Comparison of ENCODE assay signal across 8 mouse cellular contexts in genomic region chr1:136414798-136415755, GRCm38 (mm10). TPM values are rescaled to one million over a fixed set of nuclear protein-coding genes. Genes with fewer than 3 reads are reported as not detected.
DNase-seq lines count a peak whose midpoint lies in the region; ATAC-seq and TF ChIP-seq lines count a peak whose summit lies in the region.

Gene Ddx59 (plus strand): TSS chr1:136415271.

- DNase-seq in brain, embryonic 14.5 days (ENCODE audit: low read depth) = peak; percentile 97
- peak; percentile 98 for DNase-seq in kidney, postnatal 10 days
- peak; percentile 90 to 94 for DNase-seq in natural killer cell, adult 2 months (ENCODE audit: low spot score in 2 of 2)

- TF ChIP-seq CTCF in C2C12 (IDR thresholded peaks at IDR 0.05; ENCODE audit: control insufficient read depth, insufficient read depth, insufficient read length) = no peak
- TF ChIP-seq CTCF in brain, embryonic 14.5 days (IDR thresholded peaks at IDR 0.05; ENCODE audit: borderline replicate concordance, extremely low read depth, insufficient read depth, insufficient read length) = no peak

- peak within 1 kb of the TSS; percentile 70 for H3K4me2 ChIP-seq in heart, embryonic 13.5 days
- peak within 1 kb of the TSS; percentile 81 for H3K4me2 ChIP-seq in liver, embryonic 12.5 days
- H3K4me2 ChIP-seq in stomach, embryonic 15.5 days = peak within 1 kb of the TSS; percentile 57

- H3K27ac ChIP-seq in heart, embryonic 13.5 days (replicated peaks) = peak within 1 kb of the TSS; percentile 97
- peak within 1 kb of the TSS; percentile 99 for H3K27ac ChIP-seq in liver, embryonic 12.5 days
- peak within 1 kb of the TSS; percentile 100 for H3K27ac ChIP-seq in stomach, embryonic 15.5 days

- peaks cover 41% of the 10 kb centered on the region for H3K4me1 ChIP-seq in erythroblast, embryonic 14.5 days (ENCODE audit: control insufficient read depth)
- H3K4me1 ChIP-seq in heart, embryonic 13.5 days = peaks cover 11% of the 10 kb centered on the region
- H3K4me1 ChIP-seq in liver, embryonic 12.5 days = peaks cover 24% of the 10 kb centered on the region
- H3K4me1 ChIP-seq in stomach, embryonic 15.5 days = 0 out of 2 replicates have a peak, but pooled peaks cover 4% of the 10 kb centered on the region

- H3K4me3 ChIP-seq in C2C12 (ENCODE audit: insufficient read depth, poor library complexity, severe bottlenecking) = peak within 1 kb of the TSS; percentile 45
- peak within 1 kb of the TSS; percentile 93 for H3K4me3 ChIP-seq in erythroblast, embryonic 14.5 days (replicated peaks)
- peak within 1 kb of the TSS; percentile 73 for H3K4me3 ChIP-seq in heart, embryonic 13.5 days
- H3K4me3 ChIP-seq in liver, embryonic 12.5 days = peak within 1 kb of the TSS; percentile 82
- H3K4me3 ChIP-seq in stomach, embryonic 15.5 days (replicated peaks) = peak within 1 kb of the TSS; percentile 77

- no peaks in the 10 kb centered on the region for H3K36me3 ChIP-seq in C2C12 (ENCODE audit: control insufficient read depth, insufficient read depth)
- H3K36me3 ChIP-seq in erythroblast, embryonic 14.5 days (ENCODE audit: control insufficient read depth) = peaks cover 37% of the 10 kb centered on the region
- peaks cover 22% of the 10 kb centered on the region for H3K36me3 ChIP-seq in heart, embryonic 13.5 days
- peaks cover 18% of the 10 kb centered on the region; the same call in 1 of the 2 replicates for H3K36me3 ChIP-seq in liver, embryonic 12.5 days
- H3K36me3 ChIP-seq in stomach, embryonic 15.5 days = no peaks in the 10 kb centered on the region

- ATAC-seq in heart, embryonic 13.5 days (ENCODE audit: extremely low read depth, insufficient number of reproducible peaks, low FRiP score, low TSS enrichment) = peak; percentile 98
- ATAC-seq in liver, embryonic 12.5 days = peak; percentile 99
- peak; percentile 99 for ATAC-seq in stomach, embryonic 15.5 days (ENCODE audit: insufficient read depth, low FRiP score, low read depth)

- H3K9me3 ChIP-seq in erythroblast, embryonic 14.5 days (ENCODE audit: control insufficient read depth, low read length) = no peaks in the 10 kb centered on the region
- H3K9me3 ChIP-seq in heart, embryonic 13.5 days = no peaks in the 10 kb centered on the region
- H3K9me3 ChIP-seq in liver, embryonic 12.5 days (replicated peaks) = no peaks in the 10 kb centered on the region
- no peaks in the 10 kb centered on the region for H3K9me3 ChIP-seq in stomach, embryonic 15.5 days

- WGBS in heart, embryonic 13.5 days = 2% methylated on average over 77 of the region's 78 CpGs
- WGBS in liver, embryonic 12.5 days (ENCODE audit: insufficient replicate concordance) = 2% methylated on average over 78 of the region's 78 CpGs
- 2% methylated on average over 78 of the region's 78 CpGs for WGBS in stomach, embryonic 15.5 days

- H3K9ac ChIP-seq in heart, embryonic 13.5 days = peak within 1 kb of the TSS; percentile 88
- peak within 1 kb of the TSS; percentile 90 for H3K9ac ChIP-seq in liver, embryonic 12.5 days
- peak within 1 kb of the TSS; percentile 88 for H3K9ac ChIP-seq in stomach, embryonic 15.5 days

- H3K79me2 ChIP-seq in C2C12 (ENCODE audit: control insufficient read depth, insufficient read depth) = peaks cover 7% of the 10 kb centered on the region

- H3K27me3 ChIP-seq in C2C12 (ENCODE audit: control insufficient read depth, insufficient read depth, insufficient read length) = no peaks in the 10 kb centered on the region
- 0 out of 2 replicates have a peak, but pooled peaks cover 2% of the 10 kb centered on the region for H3K27me3 ChIP-seq in erythroblast, embryonic 14.5 days (ENCODE audit: control insufficient read depth)
- H3K27me3 ChIP-seq in heart, embryonic 13.5 days (replicated peaks) = no peaks in the 10 kb centered on the region
- no peaks in the 10 kb centered on the region for H3K27me3 ChIP-seq in liver, embryonic 12.5 days (replicated peaks)
- no peaks in the 10 kb centered on the region for H3K27me3 ChIP-seq in stomach, embryonic 15.5 days (replicated peaks)

- H3ac ChIP-seq in C2C12 (ENCODE audit: control insufficient read depth, insufficient read length, low read depth) = peak within 1 kb of the TSS; percentile 96

- peaks cover 2% of the 10 kb centered on the region for H3K79me3 ChIP-seq in C2C12 (ENCODE audit: low read depth)

- TF ChIP-seq POLR2A in brain, embryonic 14.5 days (IDR thresholded peaks at IDR 0.05; ENCODE audit: borderline replicate concordance, extremely low read depth, insufficient read depth, insufficient read length, poor library complexity, severe bottlenecking) = peak; percentile 92

TF ChIP-seq in C2C12, 6 proteins besides CTCF, POLR2A, EP300 and RAD21:
- TF ChIP-seq FOSL1 (IDR thresholded peaks at IDR 0.05; ENCODE audit: insufficient read depth, low read length, poor library complexity, severe bottlenecking) (no peak), MAX (IDR thresholded peaks at IDR 0.05) (peak; percentile 34)

RNA-seq across cellular contexts. Expression of gene Ddx59, which starts in this region (rescaled TPM):
- polyA plus RNA-seq in C2C12 (2012; fragmentation: generic; extraction: Trizol) = 6.0 TPM
- polyA plus RNA-seq in brain, embryonic 14.5 days (2012; rRNA removed) = 9.1 and 11.0 TPM in 2 replicates
- 0.07 and 0.09 TPM in 2 replicates for polyA plus RNA-seq in erythroblast, embryonic 14.5 days (2012)
- 12.0 and 13.0 TPM in 2 replicates for polyA plus RNA-seq in heart, embryonic 13.5 days (2015; fragmentation: Nextera tagmentation; extraction: Ambion mirVana)
- 7.8 and 8.3 TPM in 2 replicates for polyA plus RNA-seq in liver, embryonic 12.5 days (2016; fragmentation: Nextera tagmentation; extraction: Ambion mirVana)
- 12.5 and 13.0 TPM in 2 replicates for polyA plus RNA-seq in stomach, embryonic 15.5 days (2015; fragmentation: Nextera tagmentation; extraction: Ambion mirVana)

Comparison
In these comparisons a context has a peak if more than half of its experiments do, and no peak if none do; other contexts are left out.
1. Peak in every context shown above with its lines: DNase-seq, ATAC-seq, H3K4me3 ChIP-seq and H3K27ac ChIP-seq.